Mouse (Mus musculus) 3T3-L1 (cell line): Measurements from ENCODE around the gene Slc4a7.
"Not testable (repeated sequence)": the region's sequence is repeated elsewhere in the genome, so short reads cannot be mapped to it uniquely, and the experiment has no call there.

Experiments used
- DNase-seq: peaks from one replicate; pipeline ENCODE4 v3.0.0-alpha.2; 2015; ENCODE audit warnings: low read depth, low spot score

Slc4a7 gene

DNA sequence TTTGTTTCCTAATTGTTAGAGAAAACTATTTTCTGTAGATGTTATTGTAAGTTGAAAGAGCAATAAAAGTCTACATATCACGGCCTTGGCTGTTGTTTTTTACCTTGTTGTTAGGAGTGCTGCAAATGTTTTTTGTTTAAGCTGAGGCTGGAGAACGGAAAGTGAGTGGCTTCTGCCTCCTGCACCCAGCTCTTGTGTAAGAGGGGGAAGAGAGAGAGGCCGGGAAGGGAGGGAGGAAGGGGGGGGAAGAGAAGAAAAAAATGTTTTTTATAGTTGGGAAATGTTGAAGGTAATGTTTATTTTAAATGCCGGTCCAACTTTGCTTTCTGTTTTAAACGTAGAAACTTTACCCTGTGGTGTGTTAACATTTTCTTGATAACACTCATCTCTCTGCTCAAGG is 97.8 kb downstream of the Slc4a7 start:
- no peak for DNase-seq

DNA sequence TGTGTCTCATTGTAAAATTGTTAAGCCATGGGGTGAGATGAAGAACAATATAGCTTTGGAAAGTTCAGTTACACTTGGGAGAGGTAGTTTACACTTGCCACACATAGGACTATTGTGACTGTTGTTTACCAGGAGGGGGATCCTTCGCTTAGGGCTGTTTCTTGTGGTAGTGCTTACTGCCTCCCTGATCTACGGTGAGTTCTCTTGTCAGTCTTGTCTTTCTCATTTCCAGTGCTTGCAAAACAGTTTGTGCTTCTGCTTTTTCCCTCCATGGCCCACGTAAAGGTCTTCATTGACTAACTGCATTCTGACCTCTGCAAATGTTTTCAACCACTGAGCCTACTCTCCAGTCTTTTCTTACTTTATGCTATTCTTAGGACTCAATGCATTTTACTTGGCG is 98.3 kb downstream of the Slc4a7 start:
- no peak for DNase-seq

DNA sequence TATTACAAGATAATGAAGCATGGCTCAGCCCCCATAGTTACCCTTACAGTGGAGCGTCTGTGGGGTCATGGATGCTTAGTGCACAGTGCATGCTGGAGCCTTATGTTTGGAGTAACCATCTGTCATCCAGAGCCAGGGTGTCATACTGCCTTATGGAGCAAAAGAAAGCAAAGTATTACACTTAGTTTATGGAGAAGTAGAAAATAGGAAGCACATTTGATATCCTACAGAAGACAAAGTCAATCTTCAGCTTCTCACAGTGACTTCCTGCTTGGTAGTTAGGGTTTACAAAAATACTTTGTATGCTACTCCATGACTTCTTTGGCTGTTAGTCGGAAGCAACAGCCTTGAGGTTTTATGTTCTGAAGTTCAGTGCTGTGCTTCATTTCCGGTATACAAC is 98.7 kb downstream of the Slc4a7 start:
- no peak for DNase-seq

DNA sequence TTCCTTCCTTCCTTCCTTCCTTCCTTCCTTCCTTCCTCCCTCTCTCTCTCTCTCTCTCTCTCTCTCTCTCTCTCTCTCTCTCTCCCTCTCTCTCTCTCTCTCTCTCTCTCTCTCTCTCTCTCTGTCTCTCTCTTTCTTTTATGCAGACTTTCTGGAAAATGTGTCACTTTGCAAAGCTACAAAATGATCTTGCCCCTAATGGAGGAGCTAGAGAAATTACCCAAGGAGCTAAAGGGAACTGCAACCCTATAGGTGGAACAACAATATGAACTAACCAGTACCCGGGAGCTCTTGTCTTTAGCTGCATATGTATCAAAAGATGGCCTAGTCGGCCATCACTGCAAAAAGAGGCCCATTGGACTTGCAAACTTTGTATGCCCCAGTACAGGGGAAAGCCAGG is 101.0 kb downstream of the Slc4a7 start, which contains the start of gene Nek10:
TSS of gene Nek10 (plus strand) at position 301 of the 400 bp plus-strand sequence.
- not testable (repeated sequence) for DNase-seq

DNA sequence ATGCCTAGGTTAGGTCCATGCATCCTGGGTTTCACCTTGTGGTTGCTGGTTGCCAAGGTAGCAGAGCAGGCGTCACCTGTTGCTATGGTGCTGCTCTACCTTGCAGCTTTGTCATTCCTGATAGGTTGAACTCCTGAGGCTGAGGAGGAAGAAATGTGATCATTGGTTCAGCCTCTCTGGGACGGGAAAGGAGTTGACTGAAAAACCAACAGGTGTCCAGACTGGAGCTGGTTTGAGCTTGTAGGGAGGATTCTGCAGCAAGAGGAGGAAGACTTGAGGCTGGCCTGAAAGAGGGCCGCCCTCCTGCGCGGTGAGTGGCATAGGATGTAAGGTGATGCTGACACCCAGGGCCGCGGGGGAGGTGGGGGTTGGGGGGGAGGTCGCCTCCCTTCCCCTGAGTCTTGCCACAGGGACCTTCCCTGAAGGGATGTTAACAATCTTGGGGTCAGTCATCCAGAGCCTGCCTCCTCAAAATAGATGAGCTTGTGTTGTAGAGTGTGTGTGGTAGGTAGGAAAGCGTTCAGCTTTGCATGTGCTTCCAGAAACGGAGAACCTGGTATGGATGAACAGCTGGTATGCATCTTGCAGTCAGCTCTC is 101.9 kb downstream of the Slc4a7 start:
- no peak for DNase-seq

DNA sequence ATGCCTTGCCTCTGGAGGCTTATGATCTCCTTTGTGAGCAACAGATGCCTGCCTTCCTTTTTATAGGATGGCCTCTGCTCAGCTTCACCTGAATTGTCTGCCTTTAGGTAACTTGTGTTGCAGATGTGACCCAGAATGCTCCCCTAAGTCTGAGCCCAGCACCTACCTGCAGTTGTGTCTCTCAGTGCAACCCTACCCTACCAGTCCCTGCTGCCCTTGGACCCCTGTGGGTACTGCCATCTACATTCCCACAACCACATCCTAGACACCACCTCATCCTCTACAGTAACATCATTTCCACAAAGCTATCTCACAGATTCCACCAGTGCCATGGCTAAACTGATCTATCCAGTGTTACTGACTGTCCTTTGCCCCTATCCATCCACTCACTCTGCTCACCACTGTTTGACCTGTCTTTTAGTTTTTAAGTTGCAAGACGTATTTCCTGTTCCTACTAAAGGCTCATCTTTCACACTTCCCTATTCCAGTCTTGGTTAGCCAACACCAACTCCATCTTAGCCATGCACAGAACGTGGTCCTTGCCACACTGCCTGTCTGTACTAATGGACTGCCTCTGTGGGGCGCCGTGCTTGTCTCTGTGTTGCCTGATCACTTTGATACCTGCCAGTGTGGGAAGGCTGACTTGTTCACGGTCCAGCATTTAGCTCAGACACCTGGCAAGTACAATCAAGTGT is 102.6 kb downstream of the Slc4a7 start:
- DNase-seq, result no peak

DNA sequence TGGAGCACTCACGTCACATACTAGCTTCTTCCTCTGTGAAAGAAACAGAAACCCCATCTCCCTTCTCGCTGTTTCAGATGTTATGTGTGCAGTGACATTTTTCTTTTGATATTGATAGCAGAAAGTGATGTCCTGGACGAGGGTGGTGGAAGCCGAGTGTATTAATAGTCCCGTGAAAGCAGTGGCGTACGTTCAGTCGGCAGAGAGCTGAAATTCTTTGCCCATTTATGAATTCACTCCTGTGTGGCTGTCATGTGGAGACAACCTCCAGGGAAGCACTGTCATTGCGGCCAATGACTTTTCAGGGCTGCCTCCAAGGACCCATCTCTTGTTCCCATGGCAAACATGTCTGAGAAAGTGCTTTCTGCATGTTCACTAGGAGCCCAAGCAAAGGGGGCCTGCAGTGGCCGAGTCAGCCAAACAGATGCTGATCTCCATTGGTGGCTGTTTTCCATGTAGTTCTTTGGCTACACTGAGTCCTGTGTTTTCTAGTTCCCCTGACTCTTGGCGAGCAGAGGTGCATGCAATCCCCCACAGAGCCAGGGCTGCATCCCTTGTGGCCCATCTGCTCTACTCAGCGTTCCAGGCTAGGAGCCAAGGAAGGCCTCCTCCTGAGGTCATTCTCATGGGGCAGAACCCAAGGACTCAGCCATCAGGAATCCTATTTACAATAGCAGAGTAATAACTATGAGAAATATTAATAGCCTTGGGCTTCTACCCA is 130.6 kb downstream of the Slc4a7 start:
- peak; percentile 84 for DNase-seq

DNA sequence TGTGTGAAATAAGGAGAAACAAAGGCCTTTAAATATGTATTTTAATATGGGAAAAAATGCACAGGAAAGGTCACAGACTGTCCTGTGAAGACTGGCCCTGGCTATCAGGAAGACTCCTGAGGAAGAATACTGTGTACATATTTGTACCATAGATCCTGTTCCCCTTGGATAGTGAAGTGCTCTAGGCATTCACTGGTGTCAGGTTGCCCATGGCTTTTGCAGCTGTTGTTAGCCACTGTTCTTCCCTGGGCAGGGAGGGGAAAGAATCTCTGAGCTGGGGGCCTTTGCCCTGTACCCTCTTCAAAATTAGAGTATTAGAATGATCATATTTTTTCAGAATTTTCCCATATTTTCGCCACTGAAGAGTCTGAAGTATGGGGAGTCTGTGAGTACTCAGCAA is 131.4 kb downstream of the Slc4a7 start:
- DNase-seq, result peak; percentile 22

DNA sequence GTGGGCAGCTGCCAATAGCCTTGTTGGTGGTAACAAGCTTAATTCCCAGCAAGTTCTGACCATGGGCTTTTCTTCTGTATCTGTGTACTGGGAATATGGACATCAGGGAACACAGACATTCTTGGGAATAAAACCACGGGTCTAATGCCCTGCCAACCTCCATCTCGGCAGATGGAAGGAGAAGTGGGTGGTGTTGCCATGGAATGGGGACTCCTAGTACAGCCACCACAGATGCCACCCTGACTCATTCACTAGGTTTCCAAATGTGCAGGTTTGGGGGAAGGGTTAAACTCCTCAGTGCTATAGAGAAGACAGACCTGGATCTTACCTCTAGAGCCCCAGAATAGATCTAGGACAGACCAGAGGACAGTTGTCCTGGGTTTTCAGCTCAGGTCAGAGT is 132.2 kb downstream of the Slc4a7 start:
- peak; percentile 14 for DNase-seq

DNA sequence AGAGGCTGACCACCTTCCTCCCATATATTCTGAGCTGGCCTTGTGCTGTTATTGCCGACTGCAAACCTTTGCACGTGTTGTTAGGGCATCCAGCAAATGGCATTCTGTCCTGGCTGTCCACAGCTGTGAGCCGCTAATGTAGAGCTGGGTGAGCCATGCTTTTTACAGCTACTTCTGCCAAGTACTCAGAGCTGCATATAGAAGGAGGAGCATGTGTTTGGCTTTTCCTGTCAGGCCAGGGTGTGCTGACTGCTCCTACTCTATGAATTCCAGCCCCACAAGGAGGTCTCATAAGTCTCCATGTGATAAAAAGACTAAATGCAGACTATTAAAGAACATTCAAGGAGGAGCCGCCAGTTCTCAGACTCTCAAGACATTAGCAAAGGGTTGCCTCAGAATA is 135.5 kb downstream of the Slc4a7 start:
- DNase-seq, result no peak

DNA sequence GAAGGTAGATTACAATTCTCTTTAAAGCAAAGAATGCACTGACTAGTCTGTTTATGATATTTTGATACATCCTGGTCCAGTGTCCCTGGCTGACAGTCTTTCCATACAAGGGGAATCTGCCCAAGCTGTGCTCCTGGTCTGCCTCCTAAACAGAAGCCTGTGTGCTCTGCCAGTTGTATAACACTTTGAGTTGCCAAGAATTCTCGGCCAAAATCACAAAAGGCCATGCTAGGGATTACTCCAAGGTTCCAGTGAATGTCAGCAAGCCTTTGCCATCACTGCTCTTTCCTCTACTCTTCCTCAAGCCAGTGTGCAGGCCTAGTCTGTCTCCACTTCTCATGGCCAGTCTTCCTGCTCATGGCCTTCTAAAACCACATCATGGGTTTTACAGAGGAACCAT is 136.0 kb downstream of the Slc4a7 start:
- no peak for DNase-seq

DNA sequence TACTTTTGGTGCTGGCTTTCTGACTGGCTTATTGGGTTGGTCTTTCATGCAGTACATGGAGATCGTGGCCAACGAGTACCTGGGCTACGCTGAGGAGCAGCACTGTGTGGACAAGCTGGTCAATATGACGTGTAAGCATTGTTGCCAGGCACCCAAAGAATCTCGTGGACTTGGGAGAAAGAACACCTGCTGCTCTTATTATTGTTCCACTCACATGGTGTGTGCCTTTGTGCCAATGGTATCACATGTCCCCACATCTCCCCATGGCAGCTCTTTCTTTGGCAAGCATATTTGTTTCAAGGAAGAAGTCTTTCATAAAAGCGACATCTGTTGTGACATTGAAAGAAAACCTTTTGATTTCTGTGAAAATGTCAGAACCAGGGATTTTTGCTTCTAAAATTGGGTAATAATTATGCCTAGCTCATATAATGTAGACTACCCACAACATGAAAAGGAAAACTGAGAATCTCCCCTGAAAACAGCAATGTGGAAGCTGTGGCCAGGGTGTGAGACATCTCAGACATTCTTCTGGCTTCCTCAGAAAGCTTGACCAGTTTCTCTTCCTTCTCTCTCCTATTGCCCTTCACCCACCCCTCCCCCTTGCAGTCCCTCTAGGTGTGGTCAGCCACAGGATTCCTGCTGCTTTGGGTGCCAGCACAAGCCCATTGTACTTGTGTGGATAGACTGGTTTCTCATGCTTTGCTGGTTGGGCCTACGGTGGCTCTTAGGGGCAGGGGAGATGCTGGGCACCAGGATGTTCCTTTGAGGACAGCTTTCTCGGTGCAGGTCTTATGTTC is 140.9 kb downstream of the Slc4a7 start:
- no peak for DNase-seq
